15 mouse cellular contexts compared by ENCODE assay signal in the genomic region with DNA sequence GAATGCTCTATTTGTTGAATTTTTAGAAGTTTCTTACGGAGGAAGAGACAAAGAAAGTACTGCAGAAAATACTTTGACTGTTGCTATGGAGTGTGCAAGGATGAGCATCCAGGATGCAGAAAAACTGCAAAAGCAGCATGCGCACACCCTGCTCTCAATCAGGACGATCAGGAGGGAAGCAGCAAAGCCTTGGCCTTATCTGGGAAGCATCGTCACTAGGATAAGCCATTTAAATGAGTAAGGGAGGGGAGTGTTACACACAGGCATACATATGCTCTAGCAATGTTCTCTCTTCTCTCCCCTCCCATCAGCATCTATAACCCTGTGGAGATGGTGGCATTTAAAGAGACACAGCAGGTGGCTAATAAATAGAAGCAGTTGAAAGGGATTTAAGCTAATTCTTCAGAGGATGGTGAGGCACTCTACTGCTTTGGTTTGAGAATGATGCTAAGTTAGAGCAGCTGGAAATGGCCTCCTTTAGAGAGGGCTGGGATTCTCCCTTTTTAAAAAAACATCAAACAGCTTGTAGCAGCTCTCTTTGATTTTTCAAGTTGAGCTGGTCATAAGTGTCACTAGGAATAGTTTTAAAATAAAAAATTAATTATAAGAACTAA.
DNase-seq lines count a peak whose midpoint lies in the region; ATAC-seq lines count a peak whose summit lies in the region.
"Had no signal": no experiment of that assay in that cellular context is flagged by ENCODE, and none has a peak within 500 bp of the region (broad histone marks: within the 10 kb centered on the region; RNA-seq: fewer than 3 reads in every experiment).

No protein-coding gene starts in this region.

- no peaks in the 10 kb centered on the region for H3K27me3 ChIP-seq in forebrain, embryonic 10.5 days (ENCODE audit: poor library complexity, severe bottlenecking)
- no peaks in the 10 kb centered on the region for H3K27me3 ChIP-seq in hindbrain, embryonic 12.5 days
- H3K27me3 ChIP-seq in midbrain, embryonic 14.5 days (ENCODE audit: control insufficient read depth, insufficient read depth, low read length) = no peaks in the 10 kb centered on the region
- H3K27me3 ChIP-seq: limb, embryonic 15.5 days had no signal

- H3K9ac ChIP-seq in hindbrain, embryonic 12.5 days = no peak overlapping the region
- H3K9ac ChIP-seq in midbrain, embryonic 14.5 days (replicated peaks; ENCODE audit: low read length) = no peak overlapping the region
- H3K9ac ChIP-seq: limb, embryonic 15.5 days; lung, embryonic 14.5 days had no signal

- 27% methylated on average over 4 of the region's 4 CpGs for WGBS in forebrain, embryonic 10.5 days
- 23% methylated on average over 4 of the region's 4 CpGs for WGBS in hindbrain, embryonic 12.5 days
- WGBS in midbrain, embryonic 14.5 days = 12% methylated on average over 4 of the region's 4 CpGs

- ATAC-seq in hindbrain, embryonic 12.5 days (ENCODE audit: low FRiP score) = peak; percentile 66
- ATAC-seq in midbrain, embryonic 14.5 days (ENCODE audit: low FRiP score, low TSS enrichment) = peak; percentile 65
- ATAC-seq: activated CD4-positive, CD25-positive, alpha-beta regulatory T cell, adult 4 months had no signal

- no peak overlapping the region for H3K4me2 ChIP-seq in hindbrain, embryonic 12.5 days (replicated peaks)
- peak overlapping the region; percentile 24; the same call in 1 of the 2 replicates for H3K4me2 ChIP-seq in midbrain, embryonic 14.5 days (ENCODE audit: low read length)
- H3K4me2 ChIP-seq: limb, embryonic 15.5 days; lung, embryonic 14.5 days had no signal

- peak overlapping the region; percentile 40; the same call in 1 of the 2 replicates for H3K27ac ChIP-seq in forebrain, embryonic 10.5 days
- 0 out of 2 replicates have a peak overlapping the region, but pooled peaks have one; percentile 4 for H3K27ac ChIP-seq in hindbrain, embryonic 12.5 days
- peak overlapping the region; percentile 62 for H3K27ac ChIP-seq in midbrain, embryonic 14.5 days (replicated peaks; ENCODE audit: low read depth, low read length)
- H3K27ac ChIP-seq: limb, embryonic 15.5 days had no signal

- no peaks in the 10 kb centered on the region for H3K9me3 ChIP-seq in forebrain, embryonic 10.5 days
- H3K9me3 ChIP-seq in hindbrain, embryonic 12.5 days (replicated peaks) = no peaks in the 10 kb centered on the region
- H3K9me3 ChIP-seq in midbrain, embryonic 14.5 days (ENCODE audit: control insufficient read depth, low read length) = no peaks in the 10 kb centered on the region
- H3K9me3 ChIP-seq: limb, embryonic 15.5 days had no signal

- no peaks in the 10 kb centered on the region for H3K36me3 ChIP-seq in forebrain, embryonic 10.5 days (replicated peaks)
- H3K36me3 ChIP-seq in hindbrain, embryonic 12.5 days = no peaks in the 10 kb centered on the region
- H3K36me3 ChIP-seq in midbrain, embryonic 14.5 days (ENCODE audit: control insufficient read depth, insufficient read depth, low read length) = no peaks in the 10 kb centered on the region
- H3K36me3 ChIP-seq: limb, embryonic 15.5 days had no signal

- peaks cover 21% of the 10 kb centered on the region for H3K4me1 ChIP-seq in forebrain, embryonic 10.5 days
- peaks cover 13% of the 10 kb centered on the region for H3K4me1 ChIP-seq in hindbrain, embryonic 12.5 days
- H3K4me1 ChIP-seq in midbrain, embryonic 14.5 days (ENCODE audit: control insufficient read depth, insufficient read depth, low read length) = peaks cover 12% of the 10 kb centered on the region
- H3K4me1 ChIP-seq: limb, embryonic 15.5 days had no signal

- H3K4me3 ChIP-seq in forebrain, embryonic 10.5 days = no peak overlapping the region
- H3K4me3 ChIP-seq in hindbrain, embryonic 12.5 days = no peak overlapping the region
- no peak overlapping the region for H3K4me3 ChIP-seq in midbrain, embryonic 14.5 days (replicated peaks; ENCODE audit: low read depth, low read length)
- H3K4me3 ChIP-seq: limb, embryonic 15.5 days had no signal

- peak; percentile 15 for DNase-seq in R1 (ENCODE audit: low read depth, low spot score)
- no peak for DNase-seq in forebrain, embryonic 10.5 days (ENCODE audit: extremely low spot score, low spot score)
- DNase-seq in midbrain, embryonic 14.5 days = peak; percentile 58
- DNase-seq in thymus, postnatal 25 days = no peak
- DNase-seq in gastrocnemius, adult 8-10 months (ENCODE audit: low spot score in 2 of 2) = no peak
- DNase-seq in kidney, adult 9 months = no peak
- DNase-seq in gastrocnemius, postnatal 25 days = no peak
- DNase-seq: cerebellum, adult 18-20 months; heart, postnatal 14 days; kidney, adult 11 months; lung, embryonic 14.5 days; thymus, adult 2 months had no signal

Comparison
In these comparisons a context has a peak if more than half of its experiments do, and no peak if none do; other contexts are left out.
1. DNase-seq: peak in R1 (single experiment) and midbrain, embryonic 14.5 days (single experiment); none in forebrain, embryonic 10.5 days (single experiment), thymus, postnatal 25 days (single experiment), gastrocnemius, adult 8-10 months (0 of 2), kidney, adult 9 months (single experiment) and gastrocnemius, postnatal 25 days (single experiment).
2. H3K27ac ChIP-seq: peak in every context shown above with its lines; median percentile 62 in midbrain, embryonic 14.5 days; 40 in forebrain, embryonic 10.5 days; 4 in hindbrain, embryonic 12.5 days.